Mouse (Mus musculus): ENCODE data around the gene Commd8. TPM values are rescaled to one million over a fixed set of nuclear protein-coding genes. Genes with fewer than 3 reads are reported as not detected.
"Not testable (repeated sequence)": the region's sequence is repeated elsewhere in the genome, so short reads cannot be mapped to it uniquely, and the experiment has no call there.

The Commd8 gene
- total RNA-seq, 2 experiments from 2014 or later: 105 to 113 TPM

- H3K4me3 ChIP-seq: no peak overlapping the region
- peak overlapping the region; percentile 81; the same call in 1 of the 2 replicates for H3K27ac ChIP-seq
- DNase-seq (ENCODE audit: low spot score in 2 of 2): no peak
- no peak for TF ChIP-seq CTCF (conservative IDR thresholded peaks at IDR 0.05)
Measured at GRCm38 (mm10) chr5:72159537-72159936, 8.5 kb downstream of the Commd8 start.

DNA sequence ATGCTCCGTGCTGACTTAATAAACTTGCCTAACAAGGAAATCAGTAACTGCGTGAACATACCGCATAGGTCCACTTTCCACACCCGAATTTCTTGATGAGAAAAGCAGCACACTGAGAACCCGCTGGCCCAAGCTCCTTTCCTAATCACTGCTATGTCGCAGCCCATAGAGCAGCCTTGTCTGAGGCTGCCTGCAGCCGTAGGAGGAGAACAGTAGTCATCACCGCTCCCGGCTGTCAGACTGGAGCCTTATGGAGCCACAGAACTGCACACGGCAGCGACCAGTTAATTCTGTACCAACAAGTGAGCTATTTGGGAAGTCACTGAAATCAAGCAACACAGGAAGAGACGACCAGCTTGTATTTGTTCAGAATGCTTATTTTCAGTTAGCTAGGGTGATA is 9.3 kb downstream of the Commd8 start:
- H3K27ac ChIP-seq: peak overlapping the region; percentile 81
- TF ChIP-seq CTCF (conservative IDR thresholded peaks at IDR 0.05): no peak
- peak; percentile 56 to 71 for DNase-seq (ENCODE audit: low spot score in 2 of 2)
- no peak overlapping the region for H3K4me3 ChIP-seq

GRCm38 (mm10) chr5:72156598-72156997 is 11.4 kb downstream of the Commd8 start:
- H3K27ac ChIP-seq: no peak overlapping the region
- DNase-seq (ENCODE audit: low spot score in 2 of 2): no peak
- no peak for TF ChIP-seq CTCF (conservative IDR thresholded peaks at IDR 0.05)
- H3K4me3 ChIP-seq: no peak overlapping the region

- not testable (repeated sequence) for H3K4me3 ChIP-seq
Measured at GRCm38 (mm10) chr5:72155686-72156085, 12.3 kb downstream of the Commd8 start.

GRCm38 (mm10) chr5:72150870-72151269 is 17.1 kb downstream of the Commd8 start:
- no peak for DNase-seq (ENCODE audit: low spot score in 2 of 2)
- Histone ChIP-seq H3K27ac (no peak overlapping the region), H3K4me3 (no peak overlapping the region)
- no peak for TF ChIP-seq CTCF (conservative IDR thresholded peaks at IDR 0.05)

More at GRCm38 (mm10) chr5:72155686-72156085, 12.3 kb downstream of the Commd8 start:
- TF ChIP-seq CTCF (conservative IDR thresholded peaks at IDR 0.05): peak; percentile 37
- not testable (repeated sequence) for DNase-seq (ENCODE audit: low spot score in 2 of 2); H3K27ac ChIP-seq

DNA sequence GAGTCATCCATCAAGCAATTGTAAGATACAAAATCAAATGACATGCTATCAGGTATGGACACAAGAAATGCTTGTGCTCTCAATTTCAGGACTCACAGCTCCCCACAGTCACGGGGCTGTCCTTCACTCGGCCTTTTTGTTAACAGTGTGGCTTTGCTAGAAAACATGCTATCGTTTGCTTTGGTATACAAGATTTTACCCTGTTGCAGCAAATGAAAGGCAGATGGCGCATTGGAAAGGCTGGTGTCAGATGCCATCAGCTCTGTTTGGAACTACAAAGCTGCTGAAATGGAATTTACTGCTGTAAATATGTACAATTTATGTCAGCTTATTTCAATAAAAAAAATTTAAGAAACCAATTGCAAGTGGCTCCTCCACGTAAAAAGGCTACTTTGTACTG is 19.3 kb downstream of the Commd8 start:
- peak; percentile 59 for TF ChIP-seq CTCF (conservative IDR thresholded peaks at IDR 0.05)
- peak in 1 of 2 experiments; percentile 32 for DNase-seq (ENCODE audit: low spot score in 2 of 2)
- Histone ChIP-seq H3K4me3 (no peak overlapping the region), H3K27ac (peak overlapping the region; percentile 76)

DNA sequence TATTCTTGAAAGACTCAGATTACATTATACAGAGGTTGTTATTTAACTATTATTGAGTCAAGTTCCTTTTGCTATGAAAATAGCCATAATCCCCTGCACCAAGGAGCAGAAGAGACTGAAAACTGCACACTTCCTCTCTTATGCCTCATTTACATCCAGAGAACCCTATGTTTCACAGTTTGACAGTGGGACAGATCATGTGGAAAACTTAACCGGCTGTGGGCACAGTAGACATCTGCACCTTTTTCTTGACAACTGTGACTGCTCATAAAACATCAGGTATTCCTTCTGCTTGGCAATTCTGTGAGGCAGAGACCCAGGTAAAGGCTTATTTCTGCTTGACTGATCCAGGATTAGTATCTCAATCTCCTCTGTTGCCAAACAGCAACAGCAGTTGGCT is 28.4 kb downstream of the Commd8 start:
- H3K4me3 ChIP-seq: no peak overlapping the region
- DNase-seq (ENCODE audit: low spot score in 2 of 2): no peak
- TF ChIP-seq CTCF (conservative IDR thresholded peaks at IDR 0.05): no peak
- H3K27ac ChIP-seq: no peak overlapping the region

DNA sequence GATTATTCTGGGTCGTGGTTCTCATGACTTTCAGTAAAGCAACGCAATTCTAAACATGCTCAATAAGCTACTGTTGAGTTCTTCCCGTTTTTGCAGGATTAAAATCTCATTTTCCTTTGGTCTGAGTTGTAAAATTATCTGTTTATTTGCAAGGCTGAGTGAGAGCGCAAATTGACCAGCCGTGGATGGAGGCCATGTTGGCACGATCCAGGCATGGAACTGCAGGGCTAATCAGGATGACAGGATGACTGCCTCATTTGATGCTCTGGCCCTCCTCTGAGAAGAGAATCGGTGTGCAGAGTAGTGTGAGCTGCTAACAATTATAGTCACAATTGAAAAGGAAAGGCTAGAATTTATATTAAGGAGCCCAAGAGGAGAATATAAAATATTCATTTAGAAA is 29.7 kb downstream of the Commd8 start:
- TF ChIP-seq CTCF (conservative IDR thresholded peaks at IDR 0.05): no peak
- no peak overlapping the region for H3K27ac ChIP-seq
- DNase-seq (ENCODE audit: low spot score in 2 of 2): no peak
- no peak overlapping the region for H3K4me3 ChIP-seq

GRCm38 (mm10) chr5:72133906-72134305 is 34.1 kb downstream of the Commd8 start:
- H3K4me3 ChIP-seq: no peak overlapping the region
- DNase-seq (ENCODE audit: low spot score in 2 of 2): no peak
- H3K27ac ChIP-seq: no peak overlapping the region
- TF ChIP-seq CTCF (conservative IDR thresholded peaks at IDR 0.05): no peak

GRCm38 (mm10) chr5:72126681-72127080 is 41.3 kb downstream of the Commd8 start:
- H3K27ac ChIP-seq: peak overlapping the region; percentile 59; the same call in 1 of the 2 replicates
- no peak overlapping the region for H3K4me3 ChIP-seq
- no peak for TF ChIP-seq CTCF (conservative IDR thresholded peaks at IDR 0.05)
- DNase-seq (ENCODE audit: low spot score in 2 of 2): no peak

- no peak for DNase-seq (ENCODE audit: low spot score in 2 of 2)
- H3K27ac ChIP-seq: no peak overlapping the region
- no peak for TF ChIP-seq CTCF (conservative IDR thresholded peaks at IDR 0.05)
- H3K4me3 ChIP-seq: no peak overlapping the region
Measured at GRCm38 (mm10) chr5:72122414-72123037, 45.5 kb downstream of the Commd8 start.
